Mouse (Mus musculus) gastrocnemius, adult 18-20 months (tissue): Measurements from ENCODE around the gene Apba2. TPM values are rescaled to one million over a fixed set of nuclear protein-coding genes. Genes with fewer than 3 reads are reported as not detected.

ENCODE experiments used
- DNase-seq: peaks from one replicate; pipeline ENCODE4 v3.0.0; 2021; ENCODE audit warnings: low spot score
- total RNA-seq, 2 experiments: library from RNA; stranded (reverse); gene quantifications; 2 replicates each; pipeline ENCODE4 v1.2.3; 2021

Apba2 gene
- total RNA-seq, 2 experiments from 2014 or later = not detected

DNA sequence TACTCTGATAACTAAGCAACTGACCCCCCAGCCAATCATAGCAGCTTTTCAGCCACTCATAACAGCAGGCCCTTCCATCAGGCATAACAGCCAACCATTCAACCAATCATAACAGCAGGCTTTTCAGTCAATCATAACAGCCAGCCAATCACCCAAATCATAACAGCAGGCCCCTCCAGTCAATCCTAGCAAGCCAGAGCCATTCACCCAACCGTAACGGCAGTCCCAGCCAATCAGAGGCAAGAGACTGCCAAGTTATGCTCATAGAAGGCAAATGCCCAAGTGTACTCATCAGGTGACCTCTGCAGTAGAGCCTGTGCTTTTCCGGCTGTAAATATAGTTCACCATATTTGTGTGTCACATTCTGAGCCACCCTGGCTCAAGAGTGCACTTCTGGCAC is 85.1 kb downstream of the Apba2 start:
- no peak for DNase-seq

DNA sequence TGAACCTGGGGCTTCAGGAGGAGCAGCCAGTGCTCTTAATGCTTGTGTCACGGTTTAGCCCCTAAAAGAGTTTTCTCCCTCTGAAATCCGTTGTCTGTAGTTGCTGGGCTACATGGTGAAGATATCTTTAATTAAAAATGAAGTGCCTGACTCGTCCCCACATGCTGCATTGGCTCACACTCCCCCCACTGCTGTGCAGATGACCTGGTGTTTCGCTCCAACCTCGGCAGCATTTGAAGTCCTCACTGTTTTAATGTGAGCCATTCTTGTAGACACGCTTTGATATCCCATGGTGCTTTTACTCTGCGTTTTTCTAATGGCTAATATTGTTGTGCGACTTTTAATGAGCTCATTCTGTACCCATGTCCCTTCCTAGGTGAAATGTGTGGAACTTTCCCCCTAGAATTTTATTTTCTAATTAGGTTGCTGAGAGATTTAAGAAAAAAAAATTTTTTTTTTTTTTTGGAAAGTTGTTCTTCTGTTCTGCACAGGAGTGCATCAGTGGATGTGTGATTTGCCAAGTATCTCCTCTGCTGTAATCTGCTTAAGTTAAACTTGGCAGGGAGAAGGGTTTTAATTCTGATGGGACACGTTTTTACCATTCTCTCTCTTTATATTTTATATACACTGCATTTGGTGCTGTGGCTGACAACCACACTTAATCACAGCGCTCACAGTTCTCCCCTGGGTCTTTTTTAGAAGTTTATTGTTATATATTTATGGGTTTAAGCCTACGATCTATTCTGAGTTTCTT is 87.3 kb downstream of the Apba2 start:
- DNase-seq = no peak

DNA sequence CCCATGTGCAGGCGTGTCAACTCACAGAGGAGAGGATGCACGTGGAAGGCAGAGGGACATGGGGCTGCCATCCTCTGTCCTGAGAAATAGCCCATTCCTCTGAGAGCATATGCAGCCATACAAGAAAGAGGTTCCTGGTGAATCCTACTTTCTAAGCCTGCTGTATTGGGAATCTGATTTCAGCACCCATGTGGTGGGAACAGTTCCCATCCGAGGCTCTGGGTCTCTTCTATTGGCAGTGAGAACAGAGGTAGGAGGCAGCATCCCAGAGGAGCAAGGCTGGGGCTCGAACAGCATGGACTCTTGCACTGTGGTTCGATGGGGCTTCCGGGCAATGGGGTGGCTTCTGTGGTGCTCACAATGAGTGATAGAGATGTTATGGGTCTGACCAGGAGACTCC is 93.8 kb downstream of the Apba2 start:
- no peak for DNase-seq

- no peak for DNase-seq
Observed at GRCm38 (mm10) chr7:64596652-64597051, 95.1 kb downstream of the Apba2 start.

GRCm38 (mm10) chr7:64609866-64610265 is 108.4 kb downstream of the Apba2 start:
- DNase-seq = no peak

- DNase-seq = no peak
Observed at GRCm38 (mm10) chr7:64610875-64611274, 109.4 kb downstream of the Apba2 start.

DNA sequence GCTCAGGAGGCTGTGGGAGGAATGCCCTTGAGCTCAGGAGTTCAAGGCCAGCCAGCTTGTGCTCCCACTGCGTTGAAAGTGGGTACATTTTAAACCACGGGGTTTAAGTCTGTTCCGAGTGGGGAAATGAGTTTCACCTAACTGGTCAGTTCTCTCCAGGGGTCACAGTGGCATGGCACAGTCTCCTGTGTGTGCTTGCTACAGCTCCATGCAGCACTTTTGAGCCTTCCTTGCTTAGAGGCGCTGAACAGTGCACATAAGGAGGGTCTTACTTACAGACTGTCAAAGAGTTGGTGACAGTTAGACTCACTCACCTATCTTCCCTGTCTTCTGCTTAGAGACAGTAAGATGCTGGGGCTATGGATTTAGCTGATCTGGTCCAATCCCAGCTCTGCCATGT is 117.8 kb downstream of the Apba2 start:
- no peak for DNase-seq

DNA sequence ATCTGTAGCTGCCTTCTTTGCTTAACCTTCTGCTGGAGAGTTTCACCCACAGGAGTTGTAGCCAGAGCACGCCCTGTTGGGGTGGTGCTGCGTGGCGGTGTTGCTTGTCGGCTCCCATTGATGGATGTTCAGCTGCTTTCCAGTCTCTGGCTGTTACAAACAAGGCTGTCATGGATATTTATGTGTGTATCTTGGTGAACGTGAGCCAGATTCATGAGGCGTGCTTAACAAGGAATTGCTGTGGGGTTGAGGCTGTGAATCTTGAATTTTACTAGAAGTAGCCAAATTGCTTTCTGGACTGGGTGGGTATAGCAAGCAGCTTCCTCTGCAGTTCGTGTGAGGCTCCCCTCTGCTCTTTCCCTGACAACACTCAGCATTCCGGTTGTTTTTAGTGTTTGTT is 125.0 kb downstream of the Apba2 start:
- no peak for DNase-seq

- DNase-seq = no peak
Observed at GRCm38 (mm10) chr7:64627972-64628655, 126.6 kb downstream of the Apba2 start.

- DNase-seq = no peak
Observed at GRCm38 (mm10) chr7:64630697-64631096, 129.2 kb downstream of the Apba2 start.

GRCm38 (mm10) chr7:64631131-64631530 is 129.6 kb downstream of the Apba2 start:
- no peak for DNase-seq

GRCm38 (mm10) chr7:64631781-64632351 is 130.4 kb downstream of the Apba2 start:
- DNase-seq = no peak

- no peak for DNase-seq
Observed at GRCm38 (mm10) chr7:64633182-64633581, 131.7 kb downstream of the Apba2 start.

DNA sequence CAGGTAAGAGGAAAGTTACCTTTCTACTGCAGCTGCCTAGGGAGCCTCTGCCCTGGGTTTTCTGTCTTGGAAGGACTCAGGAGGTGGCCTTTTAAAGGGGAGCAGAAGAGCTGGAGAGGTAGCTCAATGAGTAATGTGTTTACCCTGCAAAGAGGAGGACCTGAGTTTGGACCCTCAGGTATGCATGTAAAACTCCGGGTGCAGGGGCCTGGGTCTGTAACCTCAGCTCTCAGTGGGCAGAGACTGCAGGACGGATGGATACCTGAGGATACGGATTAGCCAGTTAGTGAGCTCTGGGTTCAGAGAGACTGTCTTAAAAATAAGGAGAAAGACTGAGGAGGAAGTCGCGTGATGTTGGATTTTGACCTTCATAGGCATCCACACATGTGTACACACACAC is 132.4 kb downstream of the Apba2 start:
- DNase-seq = no peak

- DNase-seq = no peak
Observed at GRCm38 (mm10) chr7:64634482-64634881, 133.0 kb downstream of the Apba2 start.

DNA sequence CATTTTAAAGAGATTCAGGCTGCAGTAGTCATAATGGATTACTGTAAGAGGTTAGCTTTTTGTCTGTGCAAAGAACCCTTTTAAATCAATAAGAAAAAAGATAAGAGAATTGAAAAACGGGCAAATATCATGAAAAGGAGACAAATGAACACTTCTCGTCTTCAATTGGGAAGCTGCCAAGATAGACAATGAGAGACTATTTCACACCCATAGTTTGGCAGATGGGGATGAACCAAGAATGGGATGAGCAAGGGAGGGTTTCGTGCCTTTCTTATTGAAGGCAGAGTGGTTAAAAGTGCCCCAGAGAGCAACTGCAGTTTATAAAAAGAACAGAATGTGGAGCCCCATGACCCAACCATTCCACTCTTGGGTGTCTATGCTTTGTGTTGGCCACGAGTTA is 137.4 kb downstream of the Apba2 start:
- no peak for DNase-seq

DNA sequence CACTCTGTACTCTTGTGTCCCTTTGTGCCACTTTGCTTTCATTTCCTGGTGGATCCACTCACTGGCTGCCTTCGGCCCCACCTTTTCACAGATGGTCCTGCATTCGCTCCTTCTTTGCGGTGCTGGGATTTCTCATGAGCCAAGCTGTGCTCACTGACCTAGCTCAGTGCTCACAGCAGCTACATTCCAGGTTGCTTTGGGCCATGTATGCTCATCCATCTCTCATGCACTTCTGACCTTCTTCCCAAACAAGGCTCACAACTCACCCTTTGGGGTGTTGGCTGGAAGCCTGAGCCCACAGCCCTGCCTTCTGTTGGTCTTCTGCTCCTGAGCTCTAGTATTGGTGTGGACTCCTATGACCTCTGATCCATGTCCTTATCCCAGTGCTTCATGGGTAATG is 139.1 kb downstream of the Apba2 start:
- no peak for DNase-seq

GRCm38 (mm10) chr7:64642903-64643302 is 141.4 kb downstream of the Apba2 start:
- DNase-seq = no peak

GRCm38 (mm10) chr7:64645458-64645857 is 144.0 kb downstream of the Apba2 start:
- no peak for DNase-seq

- no peak for DNase-seq
Observed at GRCm38 (mm10) chr7:64646046-64646445, 144.5 kb downstream of the Apba2 start.

GRCm38 (mm10) chr7:64648947-64649607 is 147.6 kb downstream of the Apba2 start:
- DNase-seq = no peak

DNA sequence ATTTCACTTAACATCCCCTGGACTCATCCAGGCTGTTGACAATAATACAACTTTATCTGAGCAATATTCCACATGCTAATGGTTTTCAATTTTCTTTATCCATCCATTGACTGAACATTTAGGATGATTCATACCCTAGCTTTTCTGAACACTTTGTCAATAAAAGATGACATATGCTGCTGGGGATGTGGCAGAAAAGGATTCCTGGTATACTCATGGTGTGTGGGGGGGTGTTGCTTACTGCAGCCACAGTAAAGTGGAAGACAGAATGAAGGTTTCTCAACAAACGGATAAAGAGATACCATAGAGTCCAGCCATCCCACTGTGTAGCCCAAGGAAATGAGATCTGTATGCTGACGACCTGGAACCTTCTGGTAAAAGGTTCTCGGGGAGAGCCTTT is 150.5 kb downstream of the Apba2 start:
- no peak for DNase-seq
